Mouse (Mus musculus) cerebellum, postnatal 10 days (tissue): Measurements from ENCODE around the gene Kap.
"Not testable (repeated sequence)": the region's sequence is repeated elsewhere in the genome, so short reads cannot be mapped to it uniquely, and the experiment has no call there.

Experiments
- DNase-seq, 2 experiments: peaks; one replicate each; pipeline ENCODE4 v3.0.0; 2021; ENCODE audit warnings: mixed read lengths in 2 of 2

Kap gene

DNA sequence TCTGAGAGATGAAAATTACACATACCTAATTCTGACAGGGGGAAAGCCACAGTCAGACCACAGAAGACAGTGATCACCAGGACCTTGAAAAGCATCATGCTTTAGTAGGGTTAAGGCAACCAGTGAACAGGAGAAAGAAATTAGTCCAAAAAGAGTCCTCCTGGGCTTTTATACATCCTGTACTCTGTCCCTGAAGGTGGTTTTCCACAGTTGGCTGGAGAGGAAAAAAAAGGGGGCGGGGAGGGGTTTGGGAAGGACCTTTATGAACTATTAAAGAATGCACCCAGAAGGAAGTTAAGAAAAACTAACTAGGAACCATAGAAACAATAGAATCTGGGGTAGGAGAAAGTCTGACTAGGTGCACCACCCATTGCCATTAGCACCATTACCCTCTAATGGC, at the start of gene Kap:
TSS of gene Kap (minus strand) at position 237 of the 400 bp plus-strand sequence.
- no peak for DNase-seq

DNA sequence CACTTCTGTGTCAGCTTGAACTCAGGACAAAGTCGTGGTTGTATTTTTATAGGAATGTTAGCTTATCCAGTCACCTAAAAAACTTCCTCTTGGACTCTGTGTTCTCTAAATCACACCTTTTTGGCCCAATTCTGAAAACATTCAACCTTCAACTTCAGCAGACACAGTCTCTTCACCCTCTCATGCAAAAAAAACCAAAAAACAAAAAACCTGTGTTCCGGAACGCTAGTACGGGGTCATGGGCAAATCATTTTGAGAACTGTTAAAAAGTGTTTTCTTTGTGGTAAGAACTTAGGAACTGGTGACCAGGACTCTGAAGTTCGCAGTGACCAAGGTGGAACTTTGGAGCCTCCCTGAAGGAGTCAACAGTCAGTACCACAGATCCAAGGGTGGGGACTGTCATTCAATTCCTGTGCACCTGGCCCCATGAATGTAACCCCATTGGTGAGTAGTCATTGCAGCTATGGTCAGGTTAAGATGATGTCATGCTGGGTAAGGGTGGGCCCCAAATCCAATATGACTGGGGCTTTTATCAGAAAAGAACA, 32.4 kb upstream of the Kap start:
- no peak for DNase-seq

DNA sequence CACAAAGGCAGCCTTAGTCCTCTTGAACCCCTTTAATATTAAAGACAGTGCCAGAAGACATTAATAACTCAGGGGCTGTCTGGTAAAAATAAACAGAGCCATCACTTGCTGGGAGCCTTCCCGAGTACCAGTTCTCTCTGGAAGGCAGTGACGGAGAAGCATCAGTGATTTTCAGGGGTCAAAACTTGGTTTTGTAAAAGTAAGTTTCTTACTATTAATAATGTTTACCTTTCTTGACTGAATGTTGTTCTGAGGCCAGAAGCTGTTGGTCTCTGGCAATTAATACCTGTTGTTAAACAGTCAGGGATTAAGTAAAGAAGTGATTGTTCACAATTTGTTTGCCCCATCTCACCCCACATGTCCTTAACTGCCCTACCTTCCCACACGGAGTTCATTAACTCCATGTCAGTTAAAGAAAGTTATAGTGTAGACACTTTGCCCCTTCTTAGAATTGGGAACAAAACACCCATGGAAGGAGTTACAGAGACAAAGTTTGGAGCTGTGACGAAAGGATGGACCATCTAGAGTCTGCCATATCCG, 30.0 kb upstream of the Kap start:
- DNase-seq: no peak

DNA sequence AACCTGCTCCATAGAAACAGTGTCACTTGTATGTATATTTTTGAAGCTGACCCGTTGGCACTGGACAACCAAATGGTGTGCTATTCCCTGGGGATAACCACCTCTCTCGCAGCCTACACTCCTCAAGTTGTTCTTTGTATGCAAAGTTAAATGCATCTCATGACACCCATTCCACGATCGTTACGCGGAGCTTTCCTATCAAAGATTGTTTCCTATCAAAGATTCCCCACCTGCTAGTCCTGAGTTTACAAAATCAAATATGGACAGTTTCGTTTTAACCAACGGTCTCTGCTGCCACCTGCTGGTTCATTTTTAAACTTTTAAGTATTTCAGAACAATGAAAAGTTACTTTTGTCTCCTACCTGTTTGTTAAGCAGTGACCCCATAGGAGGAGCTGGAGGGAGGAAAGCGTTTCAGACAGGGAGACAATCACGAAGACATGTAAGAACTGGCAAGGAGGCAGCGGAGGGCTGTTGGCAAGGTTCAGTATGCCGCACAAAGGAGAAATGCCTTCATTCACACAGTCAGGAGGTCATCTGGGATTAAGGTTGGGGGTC, 22.4 kb upstream of the Kap start:
- DNase-seq: peak; percentile 61 to 75

DNA sequence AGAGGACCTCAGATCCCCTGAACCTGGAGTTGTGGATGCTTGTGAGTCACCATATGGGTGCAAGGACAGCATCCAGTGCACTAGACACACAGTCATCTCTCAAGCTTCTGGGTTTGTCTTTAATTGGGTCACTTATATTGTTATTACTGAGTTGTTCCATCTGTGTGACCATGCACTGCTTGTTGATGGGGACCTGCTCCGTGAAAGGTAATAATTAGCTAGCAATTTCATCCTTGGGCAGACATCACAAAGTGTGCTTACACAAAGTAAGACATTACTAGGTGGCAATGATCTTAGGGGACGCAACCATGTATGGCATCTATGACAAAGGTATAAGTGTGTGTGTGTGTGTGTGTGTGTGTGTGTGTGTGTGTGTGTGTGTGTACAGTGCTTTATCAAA, 19.1 kb upstream of the Kap start:
- no peak for DNase-seq

DNA sequence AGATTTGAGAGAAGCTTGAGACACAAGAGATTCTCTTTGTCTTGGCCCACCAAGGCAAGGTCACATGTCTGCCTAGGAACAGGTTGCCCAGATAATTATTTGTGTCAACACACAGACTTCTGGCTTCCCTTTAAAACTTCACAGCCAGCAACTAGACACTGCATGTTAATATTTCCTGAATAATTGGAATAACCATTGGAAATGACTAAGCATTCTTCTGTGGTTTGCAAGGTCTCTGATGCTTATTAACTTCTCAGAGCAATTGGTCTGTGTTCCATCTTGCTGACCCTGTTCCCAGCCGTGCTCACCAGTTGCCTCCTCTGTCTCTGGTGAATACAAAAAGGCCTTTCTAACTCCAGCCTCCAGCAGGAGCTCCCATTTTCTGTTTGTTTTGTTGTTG, 17.6 kb upstream of the Kap start:
- no peak for DNase-seq

DNA sequence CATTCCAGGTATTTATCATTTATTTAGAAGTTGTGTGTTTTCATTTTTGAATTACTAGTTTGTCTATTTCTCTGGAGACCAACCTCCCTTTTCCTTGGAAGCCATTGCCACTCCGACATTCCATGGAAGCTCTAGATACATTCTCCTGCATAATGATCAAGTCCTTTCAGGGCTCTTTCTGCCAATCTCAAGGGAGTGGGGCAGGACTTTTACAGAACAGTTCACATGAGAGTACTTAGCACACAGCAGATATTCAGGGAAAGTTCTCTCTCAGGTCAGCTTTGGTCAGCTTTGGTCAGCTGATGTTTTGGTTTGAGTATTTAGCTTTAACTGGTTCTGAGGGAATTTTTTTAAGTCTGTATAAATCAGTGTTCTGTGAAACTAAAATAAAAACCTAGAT, 14.8 kb upstream of the Kap start:
- no peak for DNase-seq

DNA sequence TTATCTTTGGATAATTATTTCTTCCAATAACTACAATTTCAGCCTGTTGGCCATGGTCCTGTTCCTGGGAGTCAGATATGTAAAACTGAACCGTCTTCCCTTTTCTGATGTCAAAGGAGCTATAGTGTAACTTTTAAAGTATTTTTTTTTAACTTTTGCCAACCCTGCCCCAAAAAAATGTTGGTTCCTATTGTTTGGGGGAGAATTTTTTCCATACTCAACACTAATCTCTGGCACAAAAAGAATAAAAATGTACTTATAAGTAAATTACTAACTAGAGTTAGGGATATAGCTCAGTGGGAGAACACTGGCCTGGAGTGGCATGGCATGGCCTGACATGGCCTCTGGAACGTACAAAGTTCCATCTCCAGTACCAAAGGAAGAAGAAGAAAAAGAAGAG, 2.3 kb upstream of the Kap start:
- DNase-seq: no peak

DNA sequence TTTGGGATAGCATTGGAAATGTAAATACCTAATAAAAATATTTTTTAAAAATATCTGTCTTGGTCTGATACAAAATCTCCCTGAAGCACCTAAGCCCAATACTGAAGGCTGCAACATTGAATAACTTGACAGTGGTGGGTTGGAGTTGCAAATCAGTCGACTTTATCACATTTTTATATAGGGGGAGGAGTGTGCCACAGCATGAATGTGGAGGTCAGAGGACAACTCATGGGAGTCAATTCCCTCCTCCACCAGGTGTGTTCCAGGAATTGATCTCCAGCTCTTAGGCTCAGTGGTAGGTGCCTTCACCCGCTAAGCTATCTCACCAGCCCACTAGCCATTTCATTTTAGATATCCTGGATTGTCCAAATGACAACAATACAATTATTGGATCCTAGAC, 4.2 kb downstream of the Kap start:
- no peak for DNase-seq

DNA sequence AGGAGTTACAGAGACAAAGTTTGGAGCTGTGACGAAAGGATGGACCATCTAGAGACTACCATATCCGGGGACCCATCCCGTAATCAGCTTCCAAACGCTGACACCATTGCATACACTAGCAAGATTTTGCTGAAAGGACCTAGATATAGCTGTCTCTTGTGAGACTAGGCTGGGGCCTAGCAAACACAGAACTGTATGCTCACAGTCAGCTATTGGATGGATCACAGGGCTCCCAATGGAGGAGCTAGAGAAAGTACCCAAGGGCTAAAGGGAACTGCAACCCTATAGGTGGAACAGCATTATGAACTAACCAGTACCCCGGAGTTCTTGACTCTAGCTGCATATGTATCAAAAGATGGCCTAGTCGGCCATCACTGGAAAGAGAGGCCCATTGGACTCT, 4.7 kb downstream of the Kap start:
- DNase-seq: not testable (repeated sequence)

DNA sequence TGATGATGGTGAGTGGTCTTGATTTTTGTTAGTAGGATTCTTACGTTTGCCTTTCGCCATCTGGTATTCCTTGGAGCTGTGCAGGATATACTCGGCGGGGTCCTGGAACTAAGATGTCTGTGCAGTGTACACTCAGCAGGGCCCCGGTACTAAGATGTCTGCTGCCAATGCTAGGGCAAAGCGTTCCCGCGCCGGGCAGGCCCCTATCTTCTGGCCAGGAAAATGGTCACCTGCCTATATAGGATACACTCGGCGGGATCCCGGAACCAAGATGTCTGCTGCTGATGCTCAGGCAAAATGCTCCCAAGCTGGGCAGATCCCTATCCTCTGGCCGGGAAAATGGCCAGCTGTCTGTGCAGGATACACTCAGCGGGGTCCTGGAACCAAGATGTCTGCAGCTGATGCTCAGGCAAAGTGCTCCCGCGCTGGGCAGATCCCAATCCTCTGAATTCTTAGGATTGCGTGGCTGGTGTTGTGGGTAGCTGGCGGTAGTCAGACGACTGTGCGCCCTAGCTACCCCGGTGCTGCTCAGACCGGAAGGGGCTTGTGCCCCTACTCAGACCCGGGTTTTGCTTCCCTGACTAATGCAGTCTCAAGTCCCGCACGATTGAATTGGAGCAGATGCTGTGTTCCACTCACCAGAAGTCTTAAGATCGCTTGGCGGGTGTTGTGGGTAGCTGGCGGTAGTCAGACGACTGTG, 15.1 kb downstream of the Kap start:
- DNase-seq: not testable (repeated sequence)

DNA sequence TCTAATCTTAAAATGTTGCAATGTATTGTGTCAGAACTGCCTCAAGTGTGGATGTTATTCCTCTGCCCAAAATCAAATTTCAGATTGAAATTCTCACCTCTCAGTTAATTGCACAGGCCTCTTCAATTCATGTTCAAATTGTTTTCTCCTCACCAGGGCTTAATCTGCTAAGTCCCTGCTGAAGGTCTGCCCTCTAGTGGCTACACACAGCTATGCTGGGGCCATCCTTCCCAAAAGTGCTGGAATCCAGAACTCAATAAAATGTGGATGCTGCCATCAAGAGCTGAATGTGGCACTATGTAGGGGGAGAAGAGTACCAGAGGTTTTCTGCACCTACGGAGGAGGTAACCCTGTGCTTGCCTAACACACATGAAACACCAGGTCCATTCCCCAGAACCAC, 41.2 kb downstream of the Kap start:
- peak; percentile 3 to 6 for DNase-seq
